Mouse (Mus musculus): ENCODE measurements around the gene Gga1.

Gene Gga1

GRCm38 (mm10) chr15:78914091-78914822 lies 37.3 kb downstream of the Gga1 start:
- no peak for TF ChIP-seq GATA4 (IDR thresholded peaks at IDR 0.05; ENCODE audit: insufficient replicate concordance, low read length)

DNA sequence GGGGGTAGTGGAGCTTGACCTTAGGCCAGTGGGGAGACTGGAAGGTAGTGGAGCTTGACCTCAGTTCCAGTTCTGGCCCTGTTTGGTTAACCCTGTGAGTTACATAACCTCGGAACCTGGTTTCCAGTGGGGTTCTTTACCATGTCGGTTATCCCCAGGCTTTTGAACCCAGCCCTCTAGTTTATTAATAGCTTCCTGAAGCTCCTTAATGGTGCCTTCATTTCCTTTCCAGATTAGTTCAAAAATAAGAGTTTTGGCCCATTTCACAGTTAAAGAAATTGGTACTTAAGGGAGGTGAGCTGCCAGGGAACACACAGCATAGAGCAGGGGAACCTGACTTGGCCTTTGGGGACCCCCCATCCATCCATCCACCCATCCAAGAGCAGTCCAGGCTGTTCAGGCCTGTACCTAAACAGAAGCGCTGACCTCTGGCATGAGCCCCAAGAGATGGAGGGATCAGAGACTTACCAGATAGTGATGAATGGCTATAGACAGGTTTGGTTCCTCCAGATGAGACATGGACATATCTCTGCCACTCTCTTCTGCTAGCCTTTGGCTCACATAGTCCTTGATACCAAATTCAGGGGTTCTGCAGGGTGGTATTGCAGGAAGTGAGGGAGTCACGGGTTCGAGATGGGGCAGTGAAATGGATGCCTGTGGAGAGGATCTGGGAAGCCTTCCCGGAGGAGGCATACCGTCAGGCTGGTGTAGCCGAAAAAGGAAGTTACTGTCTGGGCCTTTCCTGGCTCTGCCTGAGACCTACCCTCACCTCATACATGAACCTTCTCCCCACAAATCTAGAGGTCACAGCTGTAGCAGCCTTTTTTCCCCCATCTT lies 38.1 kb downstream of the Gga1 start:
- no peak for TF ChIP-seq GATA4 (IDR thresholded peaks at IDR 0.05; ENCODE audit: insufficient replicate concordance, low read length)

DNA sequence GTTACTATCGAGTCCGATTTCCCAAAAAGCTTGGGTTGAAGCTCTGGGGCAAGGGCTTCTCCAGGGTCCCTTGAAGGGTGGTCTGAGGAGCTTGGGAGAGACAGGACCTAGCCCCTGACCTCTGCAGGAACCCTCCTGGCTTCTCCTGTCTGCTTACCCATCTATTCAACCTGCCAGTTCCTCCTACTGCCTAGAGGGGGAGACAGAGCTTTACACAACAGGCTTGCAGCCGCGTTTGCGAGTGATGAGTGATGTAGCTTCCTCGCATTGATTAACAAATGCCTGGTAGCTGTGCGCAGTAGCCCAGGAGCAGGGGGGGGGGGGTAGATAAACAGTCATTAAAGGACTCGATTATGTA lies 38.6 kb downstream of the Gga1 start:
- TF ChIP-seq GATA4 (IDR thresholded peaks at IDR 0.05; ENCODE audit: insufficient replicate concordance, low read length): no peak

DNA sequence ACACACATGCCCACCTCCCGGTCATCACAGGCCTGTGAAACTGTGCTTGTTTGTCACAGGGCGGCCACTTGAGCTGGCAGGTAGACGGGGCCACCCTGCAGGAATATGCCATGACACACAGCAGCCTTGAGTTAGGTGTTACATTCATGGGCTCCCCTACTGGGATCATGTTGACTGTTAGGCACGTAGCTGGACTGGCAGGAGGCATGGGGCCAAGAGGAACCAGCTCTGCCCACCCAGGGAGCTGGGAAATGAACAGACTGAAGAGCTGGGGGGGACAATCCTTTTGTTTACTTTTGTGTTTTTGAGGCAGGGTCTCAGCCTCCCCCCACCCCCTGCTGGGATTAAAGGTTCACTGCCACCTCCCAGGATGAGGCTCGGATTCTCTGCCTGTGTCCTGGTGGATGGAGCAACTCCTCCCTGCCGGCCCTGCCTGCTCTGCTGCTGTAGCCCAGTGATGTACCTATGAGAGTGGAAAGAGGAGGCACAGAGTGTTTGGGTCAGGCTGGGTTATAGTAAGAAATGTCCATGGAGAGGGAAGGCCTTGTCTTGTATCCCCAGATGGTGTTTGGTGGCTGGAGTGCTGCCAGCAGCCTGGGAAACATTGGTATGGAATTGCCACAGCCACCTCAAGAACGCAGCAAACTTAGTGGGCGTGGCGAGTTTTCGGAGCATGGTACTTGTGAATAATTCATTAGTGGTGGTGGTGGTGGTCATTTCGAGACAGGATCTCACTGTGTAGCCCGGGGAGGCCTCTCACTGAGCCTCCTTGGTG lies 39.2 kb downstream of the Gga1 start:
- no peak for TF ChIP-seq GATA4 (IDR thresholded peaks at IDR 0.05; ENCODE audit: insufficient replicate concordance, low read length)

GRCm38 (mm10) chr15:78918126-78918525 lies 41.1 kb downstream of the Gga1 start:
- TF ChIP-seq GATA4 (IDR thresholded peaks at IDR 0.05; ENCODE audit: insufficient replicate concordance, low read length): no peak

- no peak for TF ChIP-seq GATA4 (IDR thresholded peaks at IDR 0.05; ENCODE audit: insufficient replicate concordance, low read length)
Observed at GRCm38 (mm10) chr15:78919914-78920313, 42.9 kb downstream of the Gga1 start.

- no peak for TF ChIP-seq GATA4 (IDR thresholded peaks at IDR 0.05; ENCODE audit: insufficient replicate concordance, low read length)
Observed at GRCm38 (mm10) chr15:78922700-78923099, 45.7 kb downstream of the Gga1 start.

DNA sequence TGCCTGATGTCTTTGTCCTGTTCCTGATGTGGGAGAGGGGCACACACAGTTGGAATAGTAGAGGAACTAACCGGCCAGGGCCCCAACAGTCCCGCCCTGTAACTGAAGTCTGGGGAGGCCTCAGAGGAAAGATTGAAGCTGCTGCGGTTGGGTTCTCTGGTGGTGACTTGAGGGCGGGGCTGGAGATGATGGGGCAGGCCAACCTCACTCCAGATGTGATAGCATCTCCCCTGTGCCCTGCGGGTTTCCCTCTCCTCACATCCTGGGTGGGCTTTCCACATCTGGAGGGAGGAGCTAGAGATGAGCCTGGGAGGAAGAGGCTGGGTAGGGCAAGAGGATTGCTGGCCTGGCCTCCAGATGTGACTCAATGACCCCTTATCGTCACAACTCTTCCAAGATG lies 46.6 kb downstream of the Gga1 start:
- TF ChIP-seq GATA4 (IDR thresholded peaks at IDR 0.05; ENCODE audit: insufficient replicate concordance, low read length): no peak

GRCm38 (mm10) chr15:78925129-78925528 lies 48.1 kb downstream of the Gga1 start:
- TF ChIP-seq GATA4 (IDR thresholded peaks at IDR 0.05; ENCODE audit: insufficient replicate concordance, low read length): peak; percentile 58; the same call in 1 of the 2 replicates

DNA sequence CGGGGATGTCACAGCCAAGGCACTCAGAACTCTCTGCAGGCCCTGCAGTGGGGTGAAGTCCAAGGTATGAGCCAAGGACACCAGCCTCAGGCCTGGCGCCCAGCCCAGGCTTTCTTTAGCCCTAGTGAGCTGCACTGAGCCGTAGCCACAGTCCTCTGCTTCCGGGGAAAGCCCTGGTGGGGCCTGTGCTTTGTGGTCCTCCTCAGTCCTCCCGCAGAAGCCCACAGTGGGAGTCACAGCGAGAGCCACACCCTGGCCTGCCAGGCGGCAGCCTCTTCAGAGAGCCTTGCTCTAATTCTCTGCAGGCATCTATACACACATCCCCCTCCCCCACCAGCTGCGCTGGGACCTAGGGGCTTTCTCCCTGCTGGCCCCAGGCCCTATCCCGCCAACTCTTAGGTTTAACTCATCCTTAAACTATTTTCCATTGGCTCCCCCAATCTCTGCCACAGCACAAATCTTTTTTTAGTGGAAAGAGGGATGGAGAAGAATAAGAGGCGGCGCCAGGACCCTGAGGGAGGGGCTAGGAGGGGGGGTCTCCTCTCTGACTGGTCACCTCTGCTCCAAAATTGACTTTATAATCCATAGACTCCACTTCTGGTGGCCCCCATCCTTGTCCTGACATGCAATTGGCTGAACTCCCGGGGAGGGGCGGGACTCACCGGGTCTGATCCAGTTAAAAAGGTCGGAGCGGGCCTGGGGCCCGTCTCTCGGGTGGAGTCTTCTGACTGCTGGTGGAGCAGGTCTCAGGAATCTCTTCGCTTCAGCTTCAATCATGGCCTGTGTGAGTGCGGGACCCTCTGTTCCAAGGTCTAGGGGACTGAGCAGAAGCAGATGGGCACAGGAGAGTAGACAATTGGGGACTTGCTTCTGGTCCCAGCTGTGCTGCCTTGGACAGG lies 49.3 kb downstream of the Gga1 start, which contains the start of gene Lgals1:
Gene Lgals1, plus strand, starts transcription at position 705 of the 899 bp plus-strand sequence.
- TF ChIP-seq GATA4 (IDR thresholded peaks at IDR 0.05; ENCODE audit: insufficient replicate concordance, low read length): no peak

DNA sequence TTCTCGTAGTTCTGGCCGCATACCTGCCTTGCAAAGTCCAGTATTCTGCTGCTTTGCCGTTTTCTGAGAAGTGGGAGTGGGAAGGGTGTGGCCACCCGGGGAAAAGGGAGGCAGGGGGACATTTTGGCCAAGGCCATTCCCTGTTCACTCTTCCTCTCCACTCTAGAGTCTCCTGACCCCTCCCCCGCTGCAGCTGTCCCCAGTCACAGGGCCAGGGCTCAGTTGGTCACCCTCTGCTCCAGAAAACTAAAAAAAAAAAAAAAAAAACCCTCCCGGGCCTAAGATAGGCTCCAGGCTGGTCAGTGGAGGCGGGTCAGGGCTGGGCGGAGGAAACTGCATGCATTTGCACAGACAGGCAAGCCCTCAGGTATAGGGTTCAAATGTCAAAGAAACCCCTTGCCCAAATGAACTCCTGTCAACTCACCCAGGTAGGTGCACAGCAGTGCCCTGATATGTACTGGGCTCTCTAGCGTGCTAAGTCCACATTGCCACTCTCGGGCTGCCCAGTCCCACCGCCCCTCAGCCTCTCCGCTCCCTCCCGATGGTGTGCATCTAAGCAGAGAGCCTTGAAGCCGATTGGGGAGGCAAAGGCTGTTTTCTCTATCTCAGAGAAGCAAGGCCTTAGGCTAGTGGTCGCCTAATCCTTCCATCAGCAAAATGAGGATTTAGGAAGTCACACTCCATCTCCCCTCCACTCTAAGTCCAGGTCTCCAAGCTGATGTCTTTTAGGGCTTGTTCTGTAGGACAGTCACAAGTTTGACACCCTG lies 50.2 kb downstream of the Gga1 start:
- no peak for TF ChIP-seq GATA4 (IDR thresholded peaks at IDR 0.05; ENCODE audit: insufficient replicate concordance, low read length)

- TF ChIP-seq GATA4 (IDR thresholded peaks at IDR 0.05; ENCODE audit: insufficient replicate concordance, low read length): no peak
Observed at GRCm38 (mm10) chr15:78927788-78928457, 50.9 kb downstream of the Gga1 start.

- TF ChIP-seq GATA4 (IDR thresholded peaks at IDR 0.05; ENCODE audit: insufficient replicate concordance, low read length): no peak
Observed at GRCm38 (mm10) chr15:78928539-78928938, 51.5 kb downstream of the Gga1 start.

All from liver, adult (tissue).